Mouse (Mus musculus): ENCODE results near the gene Tubb2b. TPM values are rescaled to one million over a fixed set of nuclear protein-coding genes. Genes with fewer than 3 reads are reported as not detected.

The Tubb2b gene
- polyA plus RNA-seq, 1 experiment from 2014 or later, result 13.4 TPM

DNA sequence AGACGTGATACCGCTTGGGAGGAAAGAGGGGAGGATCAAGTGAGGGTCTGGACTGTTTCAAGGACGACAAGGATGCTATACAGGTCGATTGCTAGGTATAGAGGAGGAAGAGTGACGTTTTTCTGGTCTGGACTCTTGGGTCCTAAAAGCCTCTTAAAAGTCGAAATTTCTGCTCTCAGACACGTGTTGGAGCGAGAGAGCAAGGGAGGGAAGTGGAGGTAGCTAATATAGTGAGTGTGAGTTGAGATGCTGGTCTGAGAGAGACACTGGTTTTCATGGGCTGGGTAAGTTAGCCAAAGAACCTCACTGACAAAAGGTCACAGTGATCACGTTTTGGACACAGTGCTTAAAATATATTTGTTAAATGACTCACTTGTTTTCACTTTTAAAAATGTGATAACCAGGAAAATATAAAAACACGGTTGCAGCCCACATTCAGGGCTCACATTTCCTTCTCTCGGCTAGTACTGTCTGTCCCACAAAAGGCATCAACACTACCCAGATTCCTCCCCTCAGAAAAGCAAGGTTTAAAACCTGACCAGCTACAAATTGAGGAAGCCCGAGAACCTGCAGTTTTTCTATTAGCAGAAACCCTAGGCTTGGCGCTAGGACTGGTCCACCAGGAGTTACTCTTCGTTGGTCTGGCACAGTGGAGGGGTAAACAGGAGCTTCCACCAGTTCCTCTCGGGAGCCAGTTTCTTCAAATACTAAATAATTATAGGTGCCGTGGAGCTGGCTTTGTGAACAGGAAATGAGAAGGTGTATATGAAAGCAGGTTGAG is 51.6 kb downstream of the Tubb2b start:
- Histone ChIP-seq H3K4me3 (ENCODE audit: low read depth, low read length) (peak overlapping the region; percentile 80), H3K9me3 (ENCODE audit: control insufficient read depth, low read length) (no peaks in the 10 kb centered on the region), H3K27ac (replicated peaks) (0 out of 2 replicates have a peak overlapping the region, but pooled peaks have one; percentile 9), H3K4me2 (replicated peaks; ENCODE audit: low read depth) (peak overlapping the region; percentile 80), H3K36me3 (ENCODE audit: control insufficient read depth, insufficient read depth, low read length) (no peaks in the 10 kb centered on the region), H3K4me1 (replicated peaks; ENCODE audit: control insufficient read depth, insufficient read depth) (peaks cover 5% of the 10 kb centered on the region; the same call in 1 of the 2 replicates), H3K27me3 (ENCODE audit: control insufficient read depth, insufficient read depth, low read length) (no peaks in the 10 kb centered on the region), H3K9ac (ENCODE audit: low read length) (peak overlapping the region; percentile 51)
- no peak for ATAC-seq (ENCODE audit: low FRiP score, low TSS enrichment)
- TF ChIP-seq CTCF (IDR thresholded peaks at IDR 0.05; ENCODE audit: low read depth) (no peak), EP300 (optimal IDR thresholded peaks at IDR 0.05) (no peak)
- DNase-seq (ENCODE audit: low spot score), result no peak
- WGBS, result 41% methylated on average over 16 of the region's 16 CpGs

DNA sequence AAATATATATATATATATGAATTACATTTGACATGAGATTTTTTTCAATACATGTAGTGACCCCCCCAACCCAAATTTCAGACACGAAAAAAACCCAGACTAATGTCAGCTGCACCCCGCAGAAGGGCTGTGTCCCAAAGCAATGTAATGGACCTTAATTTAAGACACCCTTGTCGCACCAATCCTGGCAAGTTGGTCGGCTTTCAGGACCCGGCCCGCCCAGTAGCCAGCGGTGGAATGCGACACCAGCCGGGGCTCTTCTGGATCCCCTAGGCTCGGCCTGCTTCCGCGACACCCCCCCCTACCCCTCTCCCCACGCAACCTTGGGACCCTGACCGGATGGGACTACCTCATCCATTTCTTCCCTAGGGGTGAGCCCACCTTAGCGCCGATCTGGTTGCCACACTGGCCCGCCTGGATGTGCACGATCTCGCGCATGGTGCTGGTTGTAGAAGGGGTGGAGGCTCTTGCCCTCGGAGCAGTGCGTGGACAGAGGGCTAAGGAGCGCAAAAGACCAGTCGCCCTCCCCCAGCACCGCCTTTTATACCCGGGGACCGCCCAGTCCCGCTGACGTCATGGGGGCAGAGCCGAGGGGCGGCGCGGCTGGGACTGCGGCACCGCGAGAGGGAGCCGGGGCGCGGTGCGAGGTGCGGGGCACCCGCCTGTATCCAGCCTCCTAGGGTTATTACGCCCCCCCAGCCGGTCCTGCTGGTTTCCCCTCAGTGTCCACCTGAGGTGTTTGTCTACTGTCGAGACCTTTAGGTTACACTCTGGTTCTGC is 52.6 kb downstream of the Tubb2b start, which contains the start of gene Tubb2a:
TSS of gene Tubb2a (minus strand) at position 516 of the 780 bp plus-strand sequence.
- H3K9me3 ChIP-seq (ENCODE audit: control insufficient read depth, low read length), result no peaks in the 10 kb centered on the region
- H3K4me3 ChIP-seq (ENCODE audit: low read depth, low read length), result peak within 1 kb of the TSS; percentile 80
- H3K27me3 ChIP-seq (ENCODE audit: control insufficient read depth, insufficient read depth, low read length), result no peaks in the 10 kb centered on the region
- H3K4me2 ChIP-seq (replicated peaks; ENCODE audit: low read depth), result peak within 1 kb of the TSS; percentile 80
- ATAC-seq (ENCODE audit: low FRiP score, low TSS enrichment), result peak; percentile 92
- TF ChIP-seq CTCF (IDR thresholded peaks at IDR 0.05; ENCODE audit: low read depth) (peak; percentile 77), EP300 (optimal IDR thresholded peaks at IDR 0.05) (no peak)
- peaks cover 5% of the 10 kb centered on the region; the same call in 1 of the 2 replicates for H3K4me1 ChIP-seq (replicated peaks; ENCODE audit: control insufficient read depth, insufficient read depth)
- no peaks in the 10 kb centered on the region for H3K36me3 ChIP-seq (ENCODE audit: control insufficient read depth, insufficient read depth, low read length)
- DNase-seq (ENCODE audit: low spot score), result peak; percentile 93
- peak within 1 kb of the TSS; percentile 86 for H3K9ac ChIP-seq (ENCODE audit: low read length)
- H3K27ac ChIP-seq (replicated peaks), result peak within 1 kb of the TSS; percentile 81
- under 1% methylated on average over 39 of the region's 45 CpGs for WGBS

Other genes starting within 250 kb of the Tubb2b start
- 0.15 and 0.21 TPM in 2 replicates for gene Serpinb6c, start 224.8 kb downstream of the Tubb2b start, polyA plus RNA-seq (2015; fragmentation: Nextera tagmentation; extraction: Ambion mirVana)
- 13.9 and 14.1 TPM in 2 replicates for gene Nqo2, start 165.8 kb downstream of the Tubb2b start, polyA plus RNA-seq (2015; fragmentation: Nextera tagmentation; extraction: Ambion mirVana)
- 13.2 and 13.5 TPM in 2 replicates for gene Ripk1, start 128.1 kb downstream of the Tubb2b start, polyA plus RNA-seq (2015; fragmentation: Nextera tagmentation; extraction: Ambion mirVana)
- 82.7 and 83.1 TPM in 2 replicates for gene Serpinb6a, start 127.7 kb downstream of the Tubb2b start, polyA plus RNA-seq (2015; fragmentation: Nextera tagmentation; extraction: Ambion mirVana)
- gene Bphl, start 92.9 kb downstream of the Tubb2b start, polyA plus RNA-seq (2015; fragmentation: Nextera tagmentation; extraction: Ambion mirVana), result 36.9 and 37.2 TPM in 2 replicates
- gene Tubb2a, start 52.5 kb downstream of the Tubb2b start, polyA plus RNA-seq (2015; fragmentation: Nextera tagmentation; extraction: Ambion mirVana), result 187 and 196 TPM in 2 replicates
- 60.9 and 71.1 TPM in 2 replicates for gene Psmg4, start 32.5 kb upstream of the Tubb2b start, polyA plus RNA-seq (2015; fragmentation: Nextera tagmentation; extraction: Ambion mirVana)
- 6.9 and 7.5 TPM in 2 replicates for gene Slc22a23, start 214.7 kb upstream of the Tubb2b start, polyA plus RNA-seq (2015; fragmentation: Nextera tagmentation; extraction: Ambion mirVana)

Measured in stomach, postnatal 0 days (tissue).